Mouse (Mus musculus): ENCODE measurements around the gene Kdm6b. TPM values are rescaled to one million over a fixed set of nuclear protein-coding genes. Genes with fewer than 3 reads are reported as not detected.

The Kdm6b gene
- polyA plus RNA-seq, 1 experiment = 72.1 TPM

GRCm38 (mm10) chr11:69369990-69370816, 43.3 kb downstream of the Kdm6b start:
- TF ChIP-seq GATA1 (IDR thresholded peaks at IDR 0.05; ENCODE audit: low read length) = no peak

GRCm38 (mm10) chr11:69369215-69369989, 44.1 kb downstream of the Kdm6b start, which contains the start of gene Chd3:
TSS of gene Chd3 (minus strand) at chr11:69369406.
- TF ChIP-seq GATA1 (IDR thresholded peaks at IDR 0.05; ENCODE audit: low read length) = no peak

GRCm38 (mm10) chr11:69368356-69369214, 44.9 kb downstream of the Kdm6b start:
- no peak for TF ChIP-seq GATA1 (IDR thresholded peaks at IDR 0.05; ENCODE audit: low read length)

GRCm38 (mm10) chr11:69367616-69368355, 45.7 kb downstream of the Kdm6b start:
- no peak for TF ChIP-seq GATA1 (IDR thresholded peaks at IDR 0.05; ENCODE audit: low read length)

- no peak for TF ChIP-seq GATA1 (IDR thresholded peaks at IDR 0.05; ENCODE audit: low read length)
These were observed 46.4 kb downstream of the Kdm6b start for GRCm38 (mm10) chr11:69366855-69367615.

GRCm38 (mm10) chr11:69366157-69366854, 47.2 kb downstream of the Kdm6b start:
- TF ChIP-seq GATA1 (IDR thresholded peaks at IDR 0.05; ENCODE audit: low read length) = no peak

GRCm38 (mm10) chr11:69365722-69366121, 47.8 kb downstream of the Kdm6b start:
- TF ChIP-seq GATA1 (IDR thresholded peaks at IDR 0.05; ENCODE audit: low read length) = no peak

- no peak for TF ChIP-seq GATA1 (IDR thresholded peaks at IDR 0.05; ENCODE audit: low read length)
These were observed 48.6 kb downstream of the Kdm6b start for GRCm38 (mm10) chr11:69364910-69365309.

GRCm38 (mm10) chr11:69364376-69364775, 49.1 kb downstream of the Kdm6b start:
- no peak for TF ChIP-seq GATA1 (IDR thresholded peaks at IDR 0.05; ENCODE audit: low read length)

GRCm38 (mm10) chr11:69362479-69362878, 51.0 kb downstream of the Kdm6b start:
- TF ChIP-seq GATA1 (IDR thresholded peaks at IDR 0.05; ENCODE audit: low read length) = no peak

- no peak for TF ChIP-seq GATA1 (IDR thresholded peaks at IDR 0.05; ENCODE audit: low read length)
These were observed 51.5 kb downstream of the Kdm6b start for GRCm38 (mm10) chr11:69362021-69362420.

- no peak for TF ChIP-seq GATA1 (IDR thresholded peaks at IDR 0.05; ENCODE audit: low read length)
These were observed 55.8 kb downstream of the Kdm6b start for GRCm38 (mm10) chr11:69357690-69358089.

GRCm38 (mm10) chr11:69356544-69356943, 56.9 kb downstream of the Kdm6b start:
- no peak for TF ChIP-seq GATA1 (IDR thresholded peaks at IDR 0.05; ENCODE audit: low read length)

Other genes starting within 250 kb of the Kdm6b start
- not detected in 2 replicates for gene Alox8, start 215.8 kb downstream of the Kdm6b start, polyA plus RNA-seq (2012)
- gene Gucy2e, start 176.6 kb downstream of the Kdm6b start, polyA plus RNA-seq (2012) = not detected in 2 replicates
- gene Cntrob, start 89.9 kb downstream of the Kdm6b start, polyA plus RNA-seq (2012) = 39.6 and 50.3 TPM in 2 replicates
- gene Trappc1, start 89.7 kb downstream of the Kdm6b start, polyA plus RNA-seq (2012) = 4.2 and 6.8 TPM in 2 replicates
- gene Kcnab3, start 87.4 kb downstream of the Kdm6b start, polyA plus RNA-seq (2012) = 2.1 and 2.7 TPM in 2 replicates
- not detected in 2 replicates for gene Rnf227, start 73.2 kb downstream of the Kdm6b start, polyA plus RNA-seq (2012)
- 279 and 331 TPM in 2 replicates for gene Chd3, start 44.3 kb downstream of the Kdm6b start, polyA plus RNA-seq (2012)
- gene Naa38, start 18.2 kb downstream of the Kdm6b start, polyA plus RNA-seq (2012) = 126 and 142 TPM in 2 replicates
- 7.4 and 7.5 TPM in 2 replicates for gene Cyb5d1, start 18.0 kb downstream of the Kdm6b start, polyA plus RNA-seq (2012)
- gene Tmem88, start 15.4 kb downstream of the Kdm6b start, polyA plus RNA-seq (2012) = 2.3 and 3.6 TPM in 2 replicates
- gene Dnah2, start 135.4 kb upstream of the Kdm6b start, polyA plus RNA-seq (2012) = 0.01 and 0.02 TPM in 2 replicates
- 0.66 and 0.68 TPM in 2 replicates for gene Efnb3, start 146.5 kb upstream of the Kdm6b start, polyA plus RNA-seq (2012)
- gene Wrap53, start 166.6 kb upstream of the Kdm6b start, polyA plus RNA-seq (2012) = 11.0 and 23.0 TPM in 2 replicates
- gene Trp53, start 166.7 kb upstream of the Kdm6b start, polyA plus RNA-seq (2012) = 209 and 211 TPM in 2 replicates
- 69.6 and 87.4 TPM in 2 replicates for gene Atp1b2, start 192.3 kb upstream of the Kdm6b start, polyA plus RNA-seq (2012)
- gene Shbg, start 204.2 kb upstream of the Kdm6b start, polyA plus RNA-seq (2012) = not detected in 2 replicates
- gene Sat2, start 208.3 kb upstream of the Kdm6b start, polyA plus RNA-seq (2012) = not detected in 2 replicates
- gene Fxr2, start 219.3 kb upstream of the Kdm6b start, polyA plus RNA-seq (2012) = 76.6 and 104 TPM in 2 replicates
- gene Sox15, start 241.6 kb upstream of the Kdm6b start, polyA plus RNA-seq (2012) = 0.30 and 0.49 TPM in 2 replicates
- gene Mpdu1, start 249.0 kb upstream of the Kdm6b start, polyA plus RNA-seq (2012) = 24.4 and 30.0 TPM in 2 replicates